Mouse (Mus musculus) liver, embryonic 14.5 days (tissue): ENCODE measurements around the gene Mndal.

ENCODE experiments used
- CTCF ChIP-seq: IDR thresholded peaks from 2 replicates; pipeline ENCODE4 v1.5.1; 2016; ENCODE audit warnings: antibody characterized with exemption, low read depth, control low read depth
- EP300 ChIP-seq: IDR thresholded peaks from 2 replicates; pipeline ENCODE4 v1.6.1; 2016; ENCODE audit warnings: antibody characterized with exemption, low read depth

- TF ChIP-seq CTCF (no peak), EP300 (no peak)
Measured at GRCm38 (mm10) chr1:173977622-173978021, 35.3 kb upstream of the Mndal start.
